Mouse (Mus musculus) liver, embryonic 14.5 days (tissue): ENCODE data around the gene Hemk1. TPM values are rescaled to one million over a fixed set of nuclear protein-coding genes. Genes with fewer than 3 reads are reported as not detected.

Experiments
- ATAC-seq: fragments of 200-750 bp; cut with Nextera tagmentation; 2 replicates; pipeline ENCODE4 v1.8.0; 2017; ENCODE audit warnings: moderate number of reproducible peaks, mild to moderate bottlenecking, moderate library complexity; ENCODE audit not compliant: insufficient read depth
- DNase-seq, 3 experiments: peaks; one replicate each; pipeline ENCODE4 v3.0.0-alpha.2; 2012 to 2013; ENCODE audit warnings: low read depth in 3 of 3, low spot score in 3 of 3
- H3K27ac ChIP-seq: fragments of 300-500 bp; sonication (generic); 2 replicates; pipeline ENCODE4 v1.5.1; 2014; ENCODE audit warnings: moderate library complexity, mild to moderate bottlenecking, control low read depth, inconsistent platforms
- H3K27me3 ChIP-seq: fragments of 300-500 bp; sonication (generic); 2 replicates; pipeline ENCODE4 v1.6.1; 2014; ENCODE audit warnings: mild to moderate bottlenecking, low read length, moderate library complexity; ENCODE audit not compliant: control insufficient read depth, insufficient read depth
- H3K36me3 ChIP-seq: fragments of 300-500 bp; sonication (generic); replicated peaks from 2 replicates; pipeline ENCODE4 v1.6.1; 2014; ENCODE audit warnings: low read depth; ENCODE audit not compliant: control insufficient read depth, insufficient read depth
- H3K4me1 ChIP-seq, 2 experiments: fragments of 200-500 bp in 1 of 2; fragments of 300-500 bp in 1 of 2; sonication (generic) in 1 of 2; replicated peaks; 2 replicates each; pipeline ENCODE4 v1.6.1; 2012 to 2014; ENCODE audit warnings: antibody characterized with exemption in 1 of 2, inconsistent platforms in 1 of 2, low read length in 1 of 2; ENCODE audit not compliant: control insufficient read depth in 2 of 2, insufficient read depth in 2 of 2
- H3K4me2 ChIP-seq: fragments of 300-500 bp; sonication (generic); 2 replicates; pipeline ENCODE4 v1.6.1; 2014; ENCODE audit warnings: low read depth, mild to moderate bottlenecking, control low read depth, moderate library complexity
- H3K4me3 ChIP-seq, 2 experiments: fragments of 200-500 bp in 1 of 2; fragments of 300-500 bp in 1 of 2; sonication (generic) in 1 of 2; 2 replicates each; pipeline ENCODE4 v1.5.1; 2012 to 2014; ENCODE audit warnings: low read depth in 2 of 2, low read length in 2 of 2, mild to moderate bottlenecking in 2 of 2, control low read depth in 1 of 2, inconsistent platforms in 1 of 2, moderate library complexity in 1 of 2; ENCODE audit not compliant: insufficient read depth in 1 of 2
- H3K9ac ChIP-seq: fragments of 300-500 bp; sonication (generic); replicated peaks from 2 replicates; pipeline ENCODE4 v1.6.1; 2014; ENCODE audit warnings: mild to moderate bottlenecking, control low read depth, moderate library complexity
- H3K9me3 ChIP-seq: fragments of 300-500 bp; sonication (generic); 2 replicates; pipeline ENCODE4 v1.6.1; 2016; ENCODE audit warnings: low read length, mixed read lengths; ENCODE audit not compliant: control insufficient read depth
- CTCF ChIP-seq: IDR thresholded peaks from 2 replicates; pipeline ENCODE4 v1.5.1; 2016; ENCODE audit warnings: antibody characterized with exemption, low read depth, control low read depth
- EP300 ChIP-seq: IDR thresholded peaks from 2 replicates; pipeline ENCODE4 v1.6.1; 2016; ENCODE audit warnings: antibody characterized with exemption, low read depth
- WGBS: fragments of 180-500 bp; shearing (Covaris S2); extraction: QIAGEN DNeasy Blood & Tissue Kit; methylation state at CpG from one replicate; pipeline ENCODE4 v1.1.7; 2014; ENCODE audit not compliant: insufficient replicate concordance; 5-methylcytosine and 5-hydroxymethylcytosine counted together
- polyA plus RNA-seq, 2 experiments: library from polyadenylated mRNA; depleted of rRNA in 1 of 2; stranded (reverse) in 1 of 2; unstranded in 1 of 2; fragments of >200 nt; fragmentation: Nextera tagmentation in 1 of 2; extraction: Ambion mirVana in 1 of 2; gene quantifications; 2 replicates each; pipeline versions ENCODE4 v1.2.1 to v1.2.3; 2012 to 2014

The Hemk1 gene
- 3.1 and 3.3 TPM in 2 replicates for polyA plus RNA-seq (2012; rRNA removed)
- 2.2 and 3.5 TPM in 2 replicates for polyA plus RNA-seq (2014; fragmentation: Nextera tagmentation; extraction: Ambion mirVana)

- Histone ChIP-seq H3K4me3 (peak within 1 kb of the TSS; percentile 55 to 73), H3K4me1 (peaks cover 2 to 12% of the 10 kb centered on the region in 2 experiments; a peak in 1 of 4 replicates), H3K27ac (no peak within 1 kb of the TSS), H3K4me2 (peak within 1 kb of the TSS; percentile 74), H3K9ac (peak within 1 kb of the TSS; percentile 66), H3K9me3 (no peaks in the 10 kb centered on the region), H3K27me3 (peaks cover 9% of the 10 kb centered on the region), H3K36me3 (no peaks in the 10 kb centered on the region)
- ATAC-seq (peak; percentile 75), DNase-seq (peak; percentile 51 to 68 (median 60))
- 4% methylated on average over 30 of the region's 30 CpGs for WGBS
- TF ChIP-seq CTCF (no peak), EP300 (no peak)
These were observed at the start of gene Hemk1 for GRCm38 (mm10) chr9:107338172-107338883. Gene Hemk1, minus strand, starts transcription at chr9:107338350.

GRCm38 (mm10) chr9:107387708-107388107 lies 49.6 kb upstream of the Hemk1 start:
- peaks cover 13% of the 10 kb centered on the region for H3K27me3 ChIP-seq
- no peak for ATAC-seq
- H3K4me3 ChIP-seq = no peak overlapping the region
- no peaks in the 10 kb centered on the region for H3K36me3 ChIP-seq
- TF ChIP-seq CTCF = no peak
- TF ChIP-seq EP300 = no peak
- 75% methylated on average over 3 of the region's 3 CpGs for WGBS
- H3K4me1 ChIP-seq = no peaks in the 10 kb centered on the region
- no peak for DNase-seq
- H3K9me3 ChIP-seq = no peaks in the 10 kb centered on the region
- no peak overlapping the region for H3K4me2 ChIP-seq
- H3K27ac ChIP-seq = no peak overlapping the region
- H3K9ac ChIP-seq = no peak overlapping the region

- peaks cover 23% of the 10 kb centered on the region for H3K27me3 ChIP-seq
These were observed 48.6 kb upstream of the Hemk1 start for GRCm38 (mm10) chr9:107386722-107387121.

GRCm38 (mm10) chr9:107384396-107384795 lies 46.2 kb upstream of the Hemk1 start:
- TF ChIP-seq CTCF (no peak), EP300 (no peak)
- ATAC-seq (no peak), DNase-seq (no peak)
- 33% methylated on average over 3 of the region's 3 CpGs for WGBS
- Histone ChIP-seq H3K27me3 (peaks cover 41% of the 10 kb centered on the region), H3K36me3 (no peaks in the 10 kb centered on the region), H3K9me3 (no peaks in the 10 kb centered on the region), H3K9ac (no peak overlapping the region), H3K27ac (no peak overlapping the region), H3K4me3 (no peak overlapping the region), H3K4me1 (no peaks in the 10 kb centered on the region), H3K4me2 (no peak overlapping the region)

More at GRCm38 (mm10) chr9:107386722-107387121, 48.6 kb upstream of the Hemk1 start:
- no peak overlapping the region for H3K27ac ChIP-seq
- 0 out of 2 replicates have a peak, but pooled peaks have one; percentile 31 for ATAC-seq
- H3K9me3 ChIP-seq = no peaks in the 10 kb centered on the region
- H3K4me3 ChIP-seq = no peak overlapping the region
- H3K4me1 ChIP-seq = no peaks in the 10 kb centered on the region
- H3K9ac ChIP-seq = no peak overlapping the region
- no peak for DNase-seq
- 45% methylated on average over 3 of the region's 3 CpGs for WGBS
- H3K4me2 ChIP-seq = no peak overlapping the region
- H3K36me3 ChIP-seq = no peaks in the 10 kb centered on the region
- TF ChIP-seq CTCF (peak; percentile 81), EP300 (no peak)

- ATAC-seq (no peak), DNase-seq (no peak)
- 10% methylated on average over 8 of the region's 8 CpGs for WGBS
- Histone ChIP-seq H3K9ac (no peak overlapping the region), H3K4me1 (no peaks in the 10 kb centered on the region), H3K36me3 (no peaks in the 10 kb centered on the region), H3K27me3 (peaks cover 68% of the 10 kb centered on the region), H3K4me2 (no peak overlapping the region), H3K9me3 (no peaks in the 10 kb centered on the region), H3K4me3 (no peak overlapping the region), H3K27ac (no peak overlapping the region)
- no peak for TF ChIP-seq EP300
- TF ChIP-seq CTCF = no peak
These were observed 43.6 kb upstream of the Hemk1 start for GRCm38 (mm10) chr9:107381723-107382122.
